Mouse (Mus musculus) liver, postnatal 0 days (tissue): Measurements from ENCODE around the gene Ifit3. TPM values are rescaled to one million over a fixed set of nuclear protein-coding genes. Genes with fewer than 3 reads are reported as not detected.
"Not testable (repeated sequence)": the region's sequence is repeated elsewhere in the genome, so short reads cannot be mapped to it uniquely, and the experiment has no call there.

Experiments
- ATAC-seq: fragments of 200-750 bp; cut with Nextera tagmentation; 2 replicates; pipeline ENCODE4 v1.8.0; 2017; ENCODE audit warnings: mild to moderate bottlenecking, moderate library complexity
- DNase-seq: peaks from one replicate; pipeline ENCODE4 v3.0.0-alpha.2; 2016
- H3K27ac ChIP-seq: fragments of 300-500 bp; sonication (generic); 2 replicates; pipeline ENCODE4 v1.5.1; 2014; ENCODE audit warnings: antibody characterized with exemption, moderate library complexity, mild to moderate bottlenecking, low read depth
- H3K27me3 ChIP-seq: fragments of 300-500 bp; sonication (generic); 2 replicates; pipeline ENCODE4 v1.6.1; 2014; ENCODE audit warnings: low read length, control low read depth, mixed read lengths; ENCODE audit not compliant: insufficient read depth
- H3K36me3 ChIP-seq: fragments of 300-500 bp; sonication (generic); replicated peaks from 2 replicates; pipeline ENCODE4 v1.6.1; 2014; ENCODE audit warnings: mild to moderate bottlenecking, control low read depth, low read length, moderate library complexity, mixed read lengths; ENCODE audit not compliant: insufficient read depth
- H3K4me1 ChIP-seq: fragments of 300-500 bp; sonication (generic); 2 replicates; pipeline ENCODE4 v1.6.1; 2014; ENCODE audit warnings: antibody characterized with exemption, mild to moderate bottlenecking, control low read depth; ENCODE audit not compliant: insufficient read depth
- H3K4me2 ChIP-seq: fragments of 300-500 bp; sonication (generic); 2 replicates; pipeline ENCODE4 v1.6.1; 2014; ENCODE audit warnings: low read depth, mild to moderate bottlenecking, low read length, moderate library complexity, mixed read lengths
- H3K4me3 ChIP-seq: fragments of 300-500 bp; sonication (generic); 2 replicates; pipeline ENCODE4 v1.5.1; 2014; ENCODE audit warnings: low read depth, low read length
- H3K9ac ChIP-seq: fragments of 300-500 bp; sonication (generic); replicated peaks from 2 replicates; pipeline ENCODE4 v1.6.1; 2014; ENCODE audit warnings: mild to moderate bottlenecking, moderate library complexity
- H3K9me3 ChIP-seq: fragments of 300-500 bp; sonication (generic); 2 replicates; pipeline ENCODE4 v1.6.1; 2016; ENCODE audit warnings: mild to moderate bottlenecking, control low read depth, low read length, mixed read lengths
- CTCF ChIP-seq: sonication (generic); IDR thresholded peaks from 2 replicates; pipeline ENCODE4 v1.5.1; 2016; ENCODE audit warnings: antibody characterized with exemption, low read depth
- EP300 ChIP-seq: IDR thresholded peaks from 2 replicates; pipeline ENCODE4 v1.6.1; 2016; ENCODE audit warnings: antibody characterized with exemption, low read depth, mild to moderate bottlenecking
- WGBS: fragments of 180-500 bp; shearing (Covaris S2); extraction: QIAGEN DNeasy Blood & Tissue Kit; methylation state at CpG from one replicate; pipeline ENCODE4 v1.1.7; 2014; ENCODE audit not compliant: insufficient replicate concordance; 5-methylcytosine and 5-hydroxymethylcytosine counted together
- polyA plus RNA-seq: library from polyadenylated mRNA; unstranded; fragments of >200 nt; fragmentation: Nextera tagmentation; extraction: Ambion mirVana; gene quantifications from 2 replicates; pipeline ENCODE4 v1.2.1, GENCODE M21; 2015

Ifit3 gene
- polyA plus RNA-seq, 1 experiment from 2014 or later: 10.1 TPM

- DNase-seq, H3K4me2 ChIP-seq, H3K27ac ChIP-seq, H3K4me3 ChIP-seq, H3K4me1 ChIP-seq, H3K36me3 ChIP-seq, H3K9me3 ChIP-seq, H3K27me3 ChIP-seq, H3K9ac ChIP-seq: not testable (repeated sequence)
- ATAC-seq: peak; percentile 65
- 61% methylated on average over 6 of the region's 12 CpGs for WGBS
- peak; percentile 23; the same call in 1 of the 2 replicates for TF ChIP-seq EP300
Observed at GRCm38 (mm10) chr19:34587898-34588692, 4.8 kb downstream of the Ifit3 start.

DNA sequence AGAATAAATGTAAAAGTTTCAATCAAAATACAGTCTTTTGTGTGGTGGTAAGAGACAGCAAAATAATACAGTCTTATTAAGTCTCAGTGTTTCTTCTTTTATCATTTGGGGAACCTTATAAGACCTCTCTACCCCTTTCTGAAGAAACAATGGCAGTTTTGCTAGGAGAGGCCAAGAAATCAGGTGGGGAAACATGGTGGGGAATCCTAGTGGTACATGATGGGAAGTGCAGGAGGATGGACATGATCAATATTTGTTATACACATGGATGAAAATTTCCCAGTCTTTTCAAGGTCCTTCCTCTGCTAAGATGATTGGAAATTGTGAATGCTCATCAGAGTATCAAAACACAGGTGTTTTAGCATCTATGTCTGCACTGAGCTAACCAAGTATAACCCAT, 5.6 kb downstream of the Ifit3 start:
- Histone ChIP-seq H3K4me2 (no peak overlapping the region), H3K4me3 (no peak overlapping the region), H3K9me3 (no peaks in the 10 kb centered on the region), H3K27ac (no peak overlapping the region), H3K27me3 (no peaks in the 10 kb centered on the region), H3K36me3 (no peaks in the 10 kb centered on the region), H3K9ac (no peak overlapping the region), H3K4me1 (no peaks in the 10 kb centered on the region)
- no peak for TF ChIP-seq EP300
- TF ChIP-seq CTCF: peak; percentile 31
- ATAC-seq (no peak), DNase-seq (no peak)

DNA sequence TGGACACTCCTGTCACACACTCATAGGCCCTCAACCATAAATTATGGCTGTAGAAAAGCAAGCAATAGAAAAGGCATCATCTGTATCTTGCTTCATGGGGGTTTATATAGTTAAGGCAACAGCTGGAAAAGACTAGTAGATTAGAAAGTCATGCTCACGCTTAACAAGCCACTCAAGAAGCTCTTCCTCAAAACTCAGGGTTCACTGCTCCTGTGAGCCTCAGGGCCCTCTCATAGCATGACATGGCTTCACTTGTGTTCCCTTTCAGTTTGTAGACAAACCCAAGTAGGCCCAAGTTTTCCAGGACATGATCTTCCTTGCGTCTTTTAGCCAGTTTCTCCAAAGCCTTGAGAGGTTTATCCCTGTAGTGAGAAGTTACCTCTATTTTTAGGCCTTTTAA, 10.1 kb downstream of the Ifit3 start:
- Histone ChIP-seq H3K4me2 (no peak overlapping the region), H3K36me3 (no peaks in the 10 kb centered on the region), H3K27me3 (no peaks in the 10 kb centered on the region), H3K4me1 (no peaks in the 10 kb centered on the region), H3K9me3 (no peaks in the 10 kb centered on the region), H3K9ac (no peak overlapping the region), H3K27ac (no peak overlapping the region), H3K4me3 (no peak overlapping the region)
- TF ChIP-seq CTCF (no peak), EP300 (no peak)
- DNase-seq (no peak), ATAC-seq (no peak)
- 79% methylated on average over 2 of the region's 2 CpGs for WGBS

- H3K9me3 ChIP-seq, H3K27me3 ChIP-seq, DNase-seq, H3K4me3 ChIP-seq, H3K36me3 ChIP-seq, H3K4me1 ChIP-seq, ATAC-seq, H3K4me2 ChIP-seq, H3K27ac ChIP-seq, H3K9ac ChIP-seq: not testable (repeated sequence)
- WGBS: 69% methylated on average over 3 of the region's 3 CpGs
Observed at GRCm38 (mm10) chr19:34594523-34594922, 11.2 kb downstream of the Ifit3 start.

DNA sequence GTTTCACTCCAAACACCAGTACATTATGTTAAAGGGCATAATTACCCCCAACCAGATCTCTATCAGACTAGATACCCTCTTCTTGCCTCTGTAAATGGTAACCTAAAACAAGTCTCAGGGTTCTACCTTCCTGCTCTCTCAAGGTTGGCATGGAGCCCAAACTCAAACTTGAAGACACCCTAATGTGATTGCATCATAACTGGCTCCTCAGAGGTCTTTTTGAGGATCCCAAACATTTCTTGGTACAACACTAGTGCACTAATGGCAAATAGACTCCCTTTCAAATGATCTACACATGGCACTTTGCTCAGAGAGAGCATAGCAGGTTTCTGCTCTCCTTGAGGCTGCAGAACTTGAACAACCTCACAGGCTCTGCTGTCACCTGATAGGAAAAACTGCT, 13.5 kb downstream of the Ifit3 start:
- DNase-seq: no peak
- H3K4me3 ChIP-seq: no peak overlapping the region
- H3K9ac ChIP-seq: no peak overlapping the region
- H3K27ac ChIP-seq: no peak overlapping the region
- no peaks in the 10 kb centered on the region for H3K27me3 ChIP-seq
- no peak for ATAC-seq
- H3K36me3 ChIP-seq: no peaks in the 10 kb centered on the region
- TF ChIP-seq CTCF (no peak), EP300 (no peak)
- no peaks in the 10 kb centered on the region for H3K4me1 ChIP-seq
- H3K9me3 ChIP-seq: no peaks in the 10 kb centered on the region
- no peak overlapping the region for H3K4me2 ChIP-seq

GRCm38 (mm10) chr19:34598341-34598740, 15.0 kb downstream of the Ifit3 start:
- H3K4me3 ChIP-seq: no peak overlapping the region
- H3K4me1 ChIP-seq: no peaks in the 10 kb centered on the region
- 74% methylated on average over 2 of the region's 2 CpGs for WGBS
- no peak for TF ChIP-seq CTCF
- TF ChIP-seq EP300: no peak
- H3K27ac ChIP-seq: no peak overlapping the region
- no peaks in the 10 kb centered on the region for H3K9me3 ChIP-seq
- no peak overlapping the region for H3K9ac ChIP-seq
- no peak for DNase-seq
- ATAC-seq: no peak
- no peaks in the 10 kb centered on the region for H3K36me3 ChIP-seq
- no peak overlapping the region for H3K4me2 ChIP-seq
- no peaks in the 10 kb centered on the region for H3K27me3 ChIP-seq

DNA sequence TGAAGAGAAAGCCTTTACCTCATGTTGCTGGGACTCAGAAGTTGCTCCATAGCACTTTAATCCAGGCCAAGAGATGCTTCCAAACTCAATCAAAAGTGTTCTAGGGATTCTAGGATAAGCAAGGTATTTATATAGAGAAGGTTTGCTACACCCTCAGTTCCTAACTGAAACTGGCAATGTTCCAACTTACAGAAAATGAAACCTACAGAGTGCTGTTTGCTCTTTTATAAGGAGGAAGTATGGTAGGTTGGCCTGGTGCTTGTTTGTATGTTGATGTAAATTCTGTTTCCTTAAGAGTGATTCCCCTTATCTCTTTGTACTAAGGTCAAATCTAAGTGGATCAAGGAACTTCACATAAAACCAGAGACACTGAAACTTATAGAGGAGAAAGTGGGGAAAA, 15.9 kb downstream of the Ifit3 start:
- H3K27ac ChIP-seq, ATAC-seq, H3K4me3 ChIP-seq, H3K9me3 ChIP-seq, H3K4me1 ChIP-seq, DNase-seq, H3K4me2 ChIP-seq, H3K36me3 ChIP-seq, H3K9ac ChIP-seq, H3K27me3 ChIP-seq: not testable (repeated sequence)

- not testable (repeated sequence) for H3K36me3 ChIP-seq, H3K4me2 ChIP-seq, H3K4me1 ChIP-seq, DNase-seq, H3K9me3 ChIP-seq, H3K27me3 ChIP-seq, H3K27ac ChIP-seq, H3K9ac ChIP-seq, H3K4me3 ChIP-seq
- ATAC-seq: peak; percentile 40; the same call in 1 of the 2 replicates
- 45% methylated on average over 1 of the region's 1 CpGs for WGBS
Observed at GRCm38 (mm10) chr19:34601888-34602287, 18.6 kb downstream of the Ifit3 start, which contains the start of gene Ifit1bl1. Gene Ifit1bl1, minus strand, starts transcription at chr19:34601956.
